25 mouse cellular contexts compared by ENCODE assay signal in the genomic region with DNA sequence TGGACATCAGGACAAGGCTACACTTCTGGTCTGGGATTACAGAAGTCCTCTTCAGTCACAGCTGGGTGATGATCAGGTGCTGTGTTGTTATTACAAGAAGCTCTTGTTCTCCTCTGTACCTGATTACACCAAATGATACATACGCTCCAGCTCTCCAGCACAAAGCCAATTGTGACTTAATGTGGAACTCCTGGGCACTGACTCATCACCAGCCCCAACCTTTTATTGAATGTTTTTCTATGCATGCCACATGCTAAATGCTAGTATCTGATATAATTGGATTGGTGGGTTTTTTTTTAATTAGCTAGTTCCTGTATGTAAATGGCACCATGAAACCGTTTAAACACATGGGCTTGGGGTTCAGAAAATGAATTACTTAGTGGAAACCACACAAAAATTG. TPM values are rescaled to one million over a fixed set of nuclear protein-coding genes. Genes with fewer than 3 reads are reported as not detected.
"Had no signal": no experiment of that assay in that cellular context is flagged by ENCODE, and none has a peak within 500 bp of the region (broad histone marks: within the 10 kb centered on the region; RNA-seq: fewer than 3 reads in every experiment).

A gene (minus strand): TSS at position 101 of the 400 bp plus-strand sequence.

- H3K4me3 ChIP-seq: liver, embryonic 15.5 days; lung, embryonic 15.5 days; megakaryocyte, embryonic 14.5 days; midbrain, embryonic 12.5 days; neural tube, embryonic 12.5 days; stomach, embryonic 15.5 days had no signal

- ATAC-seq: liver, postnatal 0 days; lung, postnatal 0 days; midbrain, embryonic 16.5 days had no signal

- H3K9me3 ChIP-seq: liver, embryonic 15.5 days; lung, embryonic 15.5 days; midbrain, embryonic 12.5 days; neural tube, embryonic 12.5 days; stomach, embryonic 15.5 days had no signal

- H3K9ac ChIP-seq: liver, embryonic 15.5 days; liver, postnatal 0 days; lung, embryonic 15.5 days; midbrain, embryonic 12.5 days; neural tube, embryonic 12.5 days; stomach, embryonic 15.5 days had no signal

- H3K27ac ChIP-seq: liver, embryonic 15.5 days; lung, embryonic 15.5 days; macrophage; midbrain, embryonic 12.5 days; neural tube, embryonic 12.5 days; stomach, embryonic 15.5 days; stomach, postnatal 0 days had no signal

- DNase-seq: liver, postnatal 0 days; lung, adult 2 months; lung, postnatal 14 days; lung, postnatal 36 days; midbrain, embryonic 14.5 days; right cerebral cortex, postnatal 14 days; thymus, adult 2 months; thymus, postnatal 25 days; thymus, postnatal 4 days had no signal

- H3K4me1 ChIP-seq: liver, embryonic 15.5 days; lung, embryonic 15.5 days; megakaryocyte, embryonic 14.5 days; midbrain, embryonic 12.5 days; neural tube, embryonic 12.5 days; stomach, embryonic 15.5 days had no signal

- H3K27me3 ChIP-seq: liver, embryonic 15.5 days; lung, embryonic 15.5 days; megakaryocyte, embryonic 14.5 days; midbrain, embryonic 12.5 days; neural tube, embryonic 12.5 days; stomach, embryonic 15.5 days had no signal

- H3K36me3 ChIP-seq: liver, embryonic 15.5 days; lung, embryonic 15.5 days; midbrain, embryonic 12.5 days; neural tube, embryonic 12.5 days; stomach, embryonic 15.5 days had no signal

RNA-seq across cellular contexts. Expression of the gene that starts here (rescaled TPM):
- total RNA-seq: megakaryocyte progenitor cell, adult 5-6 weeks; monocyte, adult 5-6 weeks; neutrophil, adult 5-6 weeks had no signal
- polyA plus RNA-seq: liver, embryonic 15.5 days; liver, postnatal 0 days; lung, adult 2 months; lung, embryonic 15.5 days; lung, postnatal 0 days; macrophage; midbrain, embryonic 12.5 days; midbrain, embryonic 14.5 days; midbrain, embryonic 16.5 days; neural tube, embryonic 12.5 days; neural tube, embryonic 14.5 days; spleen, adult 2 months; stomach, embryonic 15.5 days; stomach, postnatal 0 days; thymus, adult 2 months; urinary bladder, adult 2 months had no signal
